Mouse (Mus musculus): ENCODE data around the gene Fgf6. TPM values are rescaled to one million over a fixed set of nuclear protein-coding genes. Genes with fewer than 3 reads are reported as not detected.

Fgf6 gene
- polyA plus RNA-seq (2015; fragmentation: Nextera tagmentation; extraction: Ambion mirVana), result 0.07 and 0.08 TPM in 2 replicates

DNA sequence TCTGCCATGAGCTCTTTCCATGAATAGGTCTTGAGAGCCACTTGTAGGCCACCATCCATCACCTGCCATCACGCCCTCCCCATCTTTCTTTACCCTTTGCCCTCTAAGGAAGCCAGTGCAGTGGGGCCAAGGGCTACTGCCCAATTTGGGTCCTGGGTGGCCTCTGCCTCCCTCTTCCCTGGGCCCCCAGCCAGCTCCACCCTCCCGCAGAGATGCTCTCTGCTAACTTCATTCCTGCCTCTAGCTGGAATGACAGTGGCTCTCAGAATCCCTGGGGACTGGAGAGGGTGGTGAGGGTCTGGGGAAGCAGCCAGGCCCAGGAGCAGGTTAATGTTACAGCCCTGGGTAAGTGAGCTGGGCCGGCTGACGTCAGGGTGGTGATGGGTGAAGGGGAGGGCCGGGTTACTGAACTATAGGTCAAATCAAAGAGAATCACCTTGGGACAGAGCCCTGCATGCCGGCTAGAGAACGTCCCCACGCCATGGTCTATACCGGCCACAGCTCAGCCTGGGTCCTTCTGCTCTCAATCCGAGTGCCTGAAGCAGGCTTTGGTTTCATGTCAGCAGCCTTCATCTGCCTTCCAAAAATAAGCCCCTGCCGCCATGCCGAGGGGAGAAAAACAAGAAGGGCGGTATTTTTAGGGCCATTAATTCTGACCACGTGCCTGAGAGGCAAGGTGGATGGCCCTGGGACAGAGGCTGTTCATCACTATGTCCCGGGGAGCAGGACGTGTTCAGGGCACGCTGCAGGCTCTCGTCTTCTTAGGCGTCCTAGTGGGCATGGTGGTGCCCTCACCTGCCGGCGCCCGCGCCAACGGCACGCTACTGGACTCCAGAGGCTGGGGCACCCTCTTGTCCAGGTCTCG lies at the start of gene Fgf6:
Gene Fgf6, plus strand, starts transcription at position 681 of the 865 bp plus-strand sequence.
- H3K4me3 ChIP-seq, result no peak within 1 kb of the TSS
- 80% methylated on average over 26 of the region's 26 CpGs for WGBS
- H3K36me3 ChIP-seq, result no peaks in the 10 kb centered on the region
- no peak for ATAC-seq (ENCODE audit: insufficient number of reproducible peaks, insufficient read depth, low FRiP score, low TSS enrichment, low read depth)
- no peak within 1 kb of the TSS for H3K9ac ChIP-seq
- H3K9me3 ChIP-seq, result no peaks in the 10 kb centered on the region
- no peak within 1 kb of the TSS for H3K4me2 ChIP-seq
- H3K27ac ChIP-seq, result no peak within 1 kb of the TSS
- H3K27me3 ChIP-seq, result peaks cover 5% of the 10 kb centered on the region; the same call in 1 of the 2 replicates
- H3K4me1 ChIP-seq, result peaks cover 13% of the 10 kb centered on the region

- ATAC-seq (ENCODE audit: insufficient number of reproducible peaks, insufficient read depth, low FRiP score, low TSS enrichment, low read depth), result no peak
- peaks cover 9% of the 10 kb centered on the region; the same call in 1 of the 2 replicates for H3K4me1 ChIP-seq
- H3K4me2 ChIP-seq, result no peak overlapping the region
- H3K9ac ChIP-seq, result no peak overlapping the region
- WGBS, result 85% methylated on average over 14 of the region's 14 CpGs
- H3K27me3 ChIP-seq, result no peaks in the 10 kb centered on the region
- H3K36me3 ChIP-seq, result 0 out of 2 replicates have a peak, but pooled peaks cover 6% of the 10 kb centered on the region
- H3K9me3 ChIP-seq, result no peaks in the 10 kb centered on the region
- H3K27ac ChIP-seq, result no peak overlapping the region
- no peak overlapping the region for H3K4me3 ChIP-seq
Observed at GRCm38 (mm10) chr6:126966241-126967026, 49.0 kb upstream of the Fgf6 start.

DNA sequence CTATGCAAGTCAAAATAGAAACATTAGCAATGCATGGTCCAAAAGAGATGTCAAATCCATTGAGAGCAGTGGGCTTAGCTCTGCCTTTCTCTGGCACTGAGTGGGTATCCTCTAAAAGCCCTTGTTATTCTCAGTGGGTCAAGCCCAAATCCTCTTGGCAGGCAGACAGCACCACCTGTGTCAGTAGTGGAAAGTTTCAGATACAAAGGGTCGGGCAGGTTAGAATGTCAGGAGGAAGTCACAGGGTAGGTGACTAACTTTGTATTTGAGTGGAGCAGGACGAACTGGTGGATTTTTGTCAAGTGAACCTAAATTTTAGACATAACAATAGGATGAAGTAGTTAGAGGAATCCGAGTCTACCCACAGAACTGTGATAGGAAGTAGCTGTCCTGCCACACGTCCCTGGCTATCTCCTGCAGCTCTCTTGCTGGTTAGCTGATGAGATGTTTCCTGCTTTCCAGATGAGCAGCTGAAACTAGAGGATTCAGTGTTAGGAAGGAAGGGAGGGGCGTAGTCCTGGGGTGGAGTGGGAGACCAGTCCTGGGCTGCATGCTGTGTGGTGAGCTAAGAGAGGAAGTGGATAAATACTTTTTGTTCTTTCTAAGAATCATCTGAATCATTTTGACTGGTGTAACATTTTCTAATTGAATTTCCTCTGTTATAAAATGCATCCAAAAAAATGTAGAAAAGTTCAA lies 33.7 kb upstream of the Fgf6 start:
- ATAC-seq (ENCODE audit: insufficient number of reproducible peaks, insufficient read depth, low FRiP score, low TSS enrichment, low read depth), result no peak
- 45% methylated on average over 5 of the region's 5 CpGs for WGBS
- Histone ChIP-seq H3K9ac (no peak overlapping the region), H3K27ac (no peak overlapping the region), H3K27me3 (no peaks in the 10 kb centered on the region), H3K9me3 (no peaks in the 10 kb centered on the region), H3K4me3 (no peak overlapping the region), H3K36me3 (0 out of 2 replicates have a peak, but pooled peaks cover under 1% of the 10 kb centered on the region), H3K4me2 (no peak overlapping the region), H3K4me1 (no peaks in the 10 kb centered on the region)

DNA sequence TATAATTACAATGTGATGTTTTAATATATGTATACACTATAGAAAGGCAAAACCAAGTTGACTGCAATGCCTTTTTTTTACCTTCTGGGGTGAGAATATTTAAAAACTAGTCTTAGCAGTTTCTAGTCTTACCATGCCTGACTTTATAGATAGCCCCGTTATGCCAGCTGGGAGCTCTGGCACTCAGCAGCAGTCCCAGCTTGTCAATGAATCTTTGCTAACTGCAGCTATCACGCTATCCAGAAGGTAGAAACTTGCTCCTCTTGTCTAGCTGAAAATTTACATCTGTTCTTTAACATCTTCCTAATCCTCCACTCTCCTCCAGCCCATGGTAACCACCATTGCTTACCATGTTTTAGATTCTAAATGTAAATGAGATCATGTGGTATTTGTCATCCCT lies 21.7 kb upstream of the Fgf6 start:
- H3K27me3 ChIP-seq, result no peaks in the 10 kb centered on the region; the same call in 1 of the 2 replicates
- 61% methylated on average over 2 of the region's 2 CpGs for WGBS
- H3K4me3 ChIP-seq, result no peak overlapping the region
- no peak overlapping the region for H3K9ac ChIP-seq
- H3K4me2 ChIP-seq, result no peak overlapping the region
- no peak overlapping the region for H3K27ac ChIP-seq
- ATAC-seq (ENCODE audit: insufficient number of reproducible peaks, insufficient read depth, low FRiP score, low TSS enrichment, low read depth), result no peak
- no peaks in the 10 kb centered on the region for H3K36me3 ChIP-seq
- no peaks in the 10 kb centered on the region for H3K9me3 ChIP-seq
- no peaks in the 10 kb centered on the region for H3K4me1 ChIP-seq

DNA sequence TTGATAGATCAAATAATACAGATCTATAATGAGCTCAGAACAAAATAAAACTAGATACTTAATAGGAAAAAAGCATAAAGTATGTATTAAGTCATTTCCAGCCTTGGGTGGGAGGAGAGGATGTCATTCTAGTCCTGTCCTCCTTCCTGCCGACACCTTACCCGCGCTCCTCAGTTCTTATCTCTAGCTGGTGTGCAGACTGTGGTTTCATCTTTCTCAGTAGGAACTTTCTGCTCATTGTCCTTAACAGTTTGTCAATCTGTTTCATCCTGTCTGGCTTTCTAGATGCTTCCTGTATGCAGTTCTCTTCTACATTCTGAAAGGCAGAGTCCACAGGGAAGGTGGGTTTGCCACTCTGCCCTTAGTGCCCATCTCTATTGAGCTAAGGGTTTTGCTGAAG lies 19.9 kb upstream of the Fgf6 start:
- no peak for ATAC-seq (ENCODE audit: insufficient number of reproducible peaks, insufficient read depth, low FRiP score, low TSS enrichment, low read depth)
- Histone ChIP-seq H3K9me3 (no peaks in the 10 kb centered on the region), H3K9ac (no peak overlapping the region), H3K4me2 (no peak overlapping the region), H3K36me3 (no peaks in the 10 kb centered on the region), H3K4me3 (no peak overlapping the region), H3K27ac (no peak overlapping the region), H3K4me1 (no peaks in the 10 kb centered on the region), H3K27me3 (no peaks in the 10 kb centered on the region)
- 91% methylated on average over 3 of the region's 3 CpGs for WGBS

- Histone ChIP-seq H3K9ac (no peak overlapping the region), H3K27ac (no peak overlapping the region), H3K9me3 (no peaks in the 10 kb centered on the region), H3K27me3 (no peaks in the 10 kb centered on the region), H3K4me2 (no peak overlapping the region), H3K4me1 (no peaks in the 10 kb centered on the region), H3K4me3 (no peak overlapping the region), H3K36me3 (no peaks in the 10 kb centered on the region)
- 67% methylated on average over 5 of the region's 5 CpGs for WGBS
- ATAC-seq (ENCODE audit: insufficient number of reproducible peaks, insufficient read depth, low FRiP score, low TSS enrichment, low read depth), result no peak
Observed at GRCm38 (mm10) chr6:126996399-126996798, 19.0 kb upstream of the Fgf6 start.

- Histone ChIP-seq H3K4me2 (no peak overlapping the region), H3K27me3 (no peaks in the 10 kb centered on the region), H3K9me3 (no peaks in the 10 kb centered on the region), H3K4me1 (no peaks in the 10 kb centered on the region), H3K27ac (no peak overlapping the region), H3K4me3 (no peak overlapping the region), H3K36me3 (no peaks in the 10 kb centered on the region), H3K9ac (no peak overlapping the region)
- no peak for ATAC-seq (ENCODE audit: insufficient number of reproducible peaks, insufficient read depth, low FRiP score, low TSS enrichment, low read depth)
- WGBS, result 86% methylated on average over 3 of the region's 3 CpGs
Observed at GRCm38 (mm10) chr6:127005646-127006045, 9.7 kb upstream of the Fgf6 start.

DNA sequence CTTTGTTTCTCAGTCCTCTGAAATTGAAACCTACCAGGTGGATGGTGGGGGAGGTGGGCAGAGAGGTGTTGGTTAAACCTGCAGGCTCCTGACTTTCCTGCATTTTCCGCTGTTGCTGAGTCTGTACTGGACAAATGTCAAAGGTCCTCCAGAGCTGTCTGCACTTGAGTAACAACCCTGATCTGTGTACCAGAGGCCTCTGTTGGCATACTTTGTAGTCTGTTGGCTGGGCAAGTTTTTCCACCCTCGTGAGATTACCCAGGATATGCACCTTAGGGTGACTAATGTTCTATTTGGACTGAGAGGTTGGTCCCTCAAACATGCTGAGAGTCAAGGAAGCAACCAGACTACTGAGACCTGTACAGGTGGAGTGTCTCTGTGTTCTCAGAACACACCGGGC lies 8.8 kb upstream of the Fgf6 start:
- no peaks in the 10 kb centered on the region for H3K9me3 ChIP-seq
- H3K27ac ChIP-seq, result no peak overlapping the region
- WGBS, result 80% methylated on average over 3 of the region's 3 CpGs
- H3K36me3 ChIP-seq, result no peaks in the 10 kb centered on the region
- no peaks in the 10 kb centered on the region for H3K4me1 ChIP-seq
- ATAC-seq (ENCODE audit: insufficient number of reproducible peaks, insufficient read depth, low FRiP score, low TSS enrichment, low read depth), result no peak
- no peak overlapping the region for H3K4me2 ChIP-seq
- H3K4me3 ChIP-seq, result no peak overlapping the region
- H3K9ac ChIP-seq, result no peak overlapping the region
- H3K27me3 ChIP-seq, result no peaks in the 10 kb centered on the region

- Histone ChIP-seq H3K4me3 (no peak overlapping the region), H3K9me3 (no peaks in the 10 kb centered on the region), H3K27ac (no peak overlapping the region), H3K9ac (no peak overlapping the region), H3K36me3 (no peaks in the 10 kb centered on the region), H3K4me2 (no peak overlapping the region), H3K27me3 (no peaks in the 10 kb centered on the region), H3K4me1 (no peaks in the 10 kb centered on the region)
- ATAC-seq (ENCODE audit: insufficient number of reproducible peaks, insufficient read depth, low FRiP score, low TSS enrichment, low read depth), result no peak
- WGBS, result 89% methylated on average over 13 of the region's 13 CpGs
Observed at GRCm38 (mm10) chr6:127010021-127010420, 5.4 kb upstream of the Fgf6 start.

DNA sequence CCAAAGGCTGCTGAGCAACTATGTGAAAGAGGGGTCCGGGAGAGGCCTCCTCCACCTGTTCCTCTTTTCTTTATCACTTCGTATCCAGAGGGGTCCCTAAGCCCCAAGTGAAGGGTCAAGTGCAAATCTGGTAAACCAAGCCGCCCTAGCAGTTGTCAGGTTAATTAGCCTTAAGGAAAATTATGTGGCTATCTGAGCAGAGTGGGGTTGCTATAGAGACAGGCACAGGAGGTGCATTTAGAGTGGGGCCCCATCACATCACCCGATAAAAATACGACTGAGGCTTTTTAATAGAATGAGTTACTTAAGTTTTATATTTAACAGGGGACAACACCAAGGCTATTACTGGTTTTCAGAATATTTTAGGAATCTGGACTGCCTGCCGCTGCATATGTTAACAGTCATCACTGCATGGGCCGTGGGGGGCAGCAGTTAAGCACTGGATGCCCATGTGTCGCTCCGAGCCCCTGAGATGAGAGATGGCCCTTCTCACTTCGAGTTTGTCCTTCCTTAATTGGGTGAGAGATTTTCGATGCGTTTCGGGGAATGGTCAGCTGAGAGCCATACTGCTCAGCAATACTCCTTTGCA lies 3.3 kb upstream of the Fgf6 start:
- Histone ChIP-seq H3K9me3 (no peaks in the 10 kb centered on the region), H3K4me1 (no peaks in the 10 kb centered on the region), H3K27me3 (no peaks in the 10 kb centered on the region), H3K9ac (no peak overlapping the region), H3K4me3 (no peak overlapping the region), H3K4me2 (no peak overlapping the region), H3K27ac (no peak overlapping the region), H3K36me3 (no peaks in the 10 kb centered on the region)
- ATAC-seq (ENCODE audit: insufficient number of reproducible peaks, insufficient read depth, low FRiP score, low TSS enrichment, low read depth), result no peak
- WGBS, result 76% methylated on average over 13 of the region's 13 CpGs

DNA sequence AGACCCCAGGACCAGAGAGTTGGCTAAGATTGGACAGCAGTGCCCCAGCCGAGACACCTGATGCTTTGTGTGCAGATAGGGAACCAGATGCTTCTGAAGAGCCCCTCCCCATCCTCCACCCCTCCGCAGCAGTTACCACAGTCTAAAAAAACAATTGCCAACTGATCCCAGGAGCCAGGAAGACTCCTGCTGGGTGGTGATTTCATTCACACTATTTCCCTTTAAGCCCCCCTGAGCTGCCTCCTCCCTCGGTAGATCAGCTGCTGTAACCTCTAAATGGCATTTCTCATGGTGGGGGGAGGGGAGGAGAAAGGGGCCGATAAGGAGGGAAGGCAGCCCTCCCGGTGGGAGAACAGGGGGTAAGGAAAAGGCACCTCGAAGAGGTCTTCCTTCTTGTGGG lies 3.9 kb downstream of the Fgf6 start:
- Histone ChIP-seq H3K27ac (no peak overlapping the region; the same call in 1 of the 2 replicates), H3K4me2 (0 out of 2 replicates have a peak overlapping the region, but pooled peaks have one; percentile 7), H3K9ac (0 out of 2 replicates have a peak overlapping the region, but pooled peaks have one; percentile 32), H3K27me3 (peaks cover 11% of the 10 kb centered on the region; the same call in 1 of the 2 replicates), H3K36me3 (no peaks in the 10 kb centered on the region), H3K9me3 (no peaks in the 10 kb centered on the region), H3K4me3 (no peak overlapping the region), H3K4me1 (peaks cover 23% of the 10 kb centered on the region)
- WGBS, result 3% methylated on average over 6 of the region's 6 CpGs
- no peak for ATAC-seq (ENCODE audit: insufficient number of reproducible peaks, insufficient read depth, low FRiP score, low TSS enrichment, low read depth)
